Mouse (Mus musculus): Measurements from ENCODE around the gene Axl. TPM values are rescaled to one million over a fixed set of nuclear protein-coding genes. Genes with fewer than 3 reads are reported as not detected.

Gene Axl
- 107 and 138 TPM in 2 replicates for polyA plus RNA-seq (2012; ENCODE audit: low replicate concordance)

DNA sequence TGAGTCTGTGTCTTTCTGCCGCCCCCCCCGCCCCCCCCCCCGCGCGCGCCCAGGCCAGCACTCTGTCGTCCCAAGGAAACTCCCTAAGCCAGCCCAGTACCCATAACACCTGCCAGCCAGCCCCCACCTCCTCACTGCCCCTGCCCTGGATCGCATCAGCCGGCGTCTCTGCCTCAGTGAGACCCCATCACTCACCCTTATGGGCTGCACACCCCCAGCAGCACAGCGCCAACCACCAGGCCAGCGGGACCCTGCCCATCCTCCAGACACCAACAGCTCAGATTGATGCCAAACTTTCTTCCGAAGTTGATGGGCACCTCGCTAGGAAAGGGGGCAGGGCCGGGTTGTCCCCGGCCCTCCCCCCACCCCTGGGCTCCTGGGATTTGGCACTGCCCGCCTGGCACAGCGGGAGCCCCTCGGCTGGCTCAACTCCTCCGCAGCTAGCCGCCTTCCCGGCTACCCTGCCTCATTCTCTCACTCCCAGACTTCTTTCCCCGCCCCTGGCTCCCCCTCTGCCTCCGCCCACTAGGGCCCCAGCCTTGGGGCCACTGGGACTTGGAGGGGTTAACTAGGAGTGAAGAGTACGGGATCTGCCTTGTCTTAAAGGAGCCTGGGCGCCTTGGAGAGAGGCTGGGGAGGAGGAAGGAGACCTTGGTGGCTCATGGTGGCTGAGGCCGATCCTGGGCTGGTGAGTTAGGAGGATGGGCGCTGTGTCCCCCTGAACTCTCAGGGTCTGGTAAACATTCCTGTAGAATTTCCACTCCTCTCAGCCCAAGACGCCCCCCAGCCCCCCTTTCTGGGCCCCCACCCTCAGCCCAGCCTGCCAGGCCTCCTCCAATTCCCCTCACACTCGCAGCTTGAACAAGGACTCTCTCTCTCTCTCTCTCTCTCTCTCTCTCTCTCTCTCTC is at the start of gene Axl:
TSS of gene Axl (minus strand) at position 486 of the 909 bp plus-strand sequence.

DNA sequence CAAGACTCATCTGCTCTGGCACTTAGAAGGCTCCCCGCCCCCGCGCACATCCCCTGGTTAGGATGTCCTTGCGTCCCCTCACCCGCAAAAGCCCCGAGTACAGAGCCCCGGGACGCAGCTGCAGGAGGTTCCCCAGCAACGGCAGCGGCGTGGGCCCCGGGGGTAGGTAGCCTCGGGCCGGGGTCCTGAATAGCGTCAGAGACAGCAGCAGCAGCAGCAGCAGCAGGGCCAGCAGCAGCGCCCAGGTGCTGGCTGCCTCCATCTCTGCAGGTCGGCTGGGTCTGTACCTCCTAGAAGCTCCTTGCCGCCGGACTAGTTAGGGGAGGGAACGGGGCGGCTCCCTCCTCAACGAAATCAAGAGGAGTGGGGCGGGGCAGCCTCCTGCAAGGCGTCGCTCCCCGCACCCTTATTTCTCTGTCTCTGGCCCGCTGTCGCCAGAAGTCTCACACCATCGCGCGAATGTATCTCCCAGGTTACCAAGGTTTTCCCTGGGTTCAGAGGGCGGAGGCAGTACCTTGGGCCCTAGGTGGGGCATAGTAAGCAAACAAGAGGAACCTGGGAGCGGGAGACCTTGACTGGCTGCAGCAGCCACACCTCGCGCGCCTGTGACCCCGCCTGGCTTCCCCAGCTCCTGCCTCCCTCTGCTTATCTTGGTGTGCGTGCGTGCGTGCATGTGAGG is 27.9 kb upstream of the Axl start, which contains the start of gene Cyp2s1:
TSS of gene Cyp2s1 (minus strand) at position 673 of the 679 bp plus-strand sequence.

DNA sequence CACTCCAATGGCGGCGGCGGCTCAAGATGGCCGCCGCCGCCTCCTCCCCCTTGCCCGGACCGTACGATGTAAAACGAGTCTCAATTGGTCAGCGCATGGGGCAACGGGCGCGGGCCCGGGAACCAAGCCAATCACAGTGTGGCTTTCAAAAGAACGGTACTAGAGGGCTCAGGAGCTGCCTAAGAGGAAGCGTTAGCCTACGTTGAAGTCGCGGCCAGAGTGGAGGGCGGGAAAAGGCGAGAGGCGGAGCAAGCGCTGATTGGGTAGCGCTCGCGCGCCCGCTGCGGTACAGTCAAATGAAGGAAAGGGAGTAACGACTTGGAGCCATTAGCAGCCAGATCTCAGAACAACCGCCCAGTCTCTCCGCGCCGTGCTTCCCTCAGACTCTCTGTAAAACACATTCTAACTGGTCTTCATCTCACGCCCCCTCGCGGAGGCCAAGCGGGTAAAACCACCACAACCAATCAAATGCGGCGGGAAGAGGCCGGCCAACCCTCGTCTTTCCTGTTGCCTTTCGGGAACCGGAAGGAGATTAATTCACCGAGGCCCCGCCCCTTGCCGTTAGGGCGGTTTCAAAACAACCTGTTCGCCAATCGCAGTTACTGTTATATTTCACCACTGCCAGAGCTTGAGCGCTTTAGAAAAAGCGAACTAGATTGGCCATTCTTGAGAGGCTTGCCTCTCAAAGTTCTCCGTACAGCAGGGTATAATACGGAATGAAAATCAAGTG is 33.6 kb downstream of the Axl start, which contains the start of gene Hnrnpul1:
TSS of gene Hnrnpul1 (minus strand) at position 20 of the 730 bp plus-strand sequence.

DNA sequence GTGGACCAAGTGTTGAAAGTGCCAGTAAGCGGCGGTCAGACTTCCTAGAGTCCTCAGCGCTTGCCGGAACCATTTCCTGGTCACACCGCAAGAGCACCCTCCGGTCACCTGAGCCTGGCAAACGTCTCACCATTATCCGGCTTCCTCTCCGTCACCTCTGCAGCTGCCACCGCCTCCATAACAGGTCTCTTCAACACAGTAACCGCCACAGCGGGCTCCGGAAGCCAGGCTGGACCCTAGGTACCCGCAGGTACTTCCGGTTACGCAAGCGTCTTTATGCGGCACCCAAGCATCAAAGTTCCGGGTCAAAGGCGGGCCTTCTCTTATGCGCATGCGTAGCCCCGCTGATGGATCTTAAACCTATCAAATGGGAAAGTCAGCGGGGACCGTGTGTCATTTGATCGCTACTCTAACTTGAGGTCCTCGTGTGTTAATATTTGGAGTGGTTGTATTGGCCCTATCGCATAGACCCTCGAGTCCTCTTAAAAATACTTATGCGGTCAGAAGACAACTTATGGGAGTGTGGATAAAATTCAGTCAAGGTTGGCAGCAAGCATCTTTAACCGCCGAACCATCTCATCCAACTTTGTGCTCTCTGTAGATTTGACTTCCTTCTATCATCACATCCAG is 69.6 kb downstream of the Axl start, which contains the start of gene Ccdc97:
TSS of gene Ccdc97 (minus strand) at position 301 of the 630 bp plus-strand sequence.

Other genes with a start within 250 kb of the Axl start
- gene Ceacam2, start 248.8 kb downstream of the Axl start, polyA plus RNA-seq (2012; ENCODE audit: low replicate concordance), result 0.09 TPM in 1 of 2 replicates, not detected in the other
- gene Erich4, start 172.8 kb downstream of the Axl start, polyA plus RNA-seq (2012; ENCODE audit: low replicate concordance), result not detected in 2 replicates
- 19.1 and 28.8 TPM in 2 replicates for gene Dmac2, start 169.3 kb downstream of the Axl start, polyA plus RNA-seq (2012; ENCODE audit: low replicate concordance)
- gene B3gnt8, start 162.1 kb downstream of the Axl start, polyA plus RNA-seq (2012; ENCODE audit: low replicate concordance), result 10.3 and 11.6 TPM in 2 replicates
- gene Bckdha, start 129.7 kb downstream of the Axl start, polyA plus RNA-seq (2012; ENCODE audit: low replicate concordance), result 18.0 and 23.7 TPM in 2 replicates
- 261 and 447 TPM in 2 replicates for gene Exosc5, start 129.5 kb downstream of the Axl start, polyA plus RNA-seq (2012; ENCODE audit: low replicate concordance)
- gene Tmem91, start 113.5 kb downstream of the Axl start, polyA plus RNA-seq (2012; ENCODE audit: low replicate concordance), result 0.64 and 1.3 TPM in 2 replicates
- 53.1 and 60.9 TPM in 2 replicates for gene B9d2, start 107.9 kb downstream of the Axl start, polyA plus RNA-seq (2012; ENCODE audit: low replicate concordance)
- gene Tgfb1, start 101.7 kb downstream of the Axl start, polyA plus RNA-seq (2012; ENCODE audit: low replicate concordance), result 953 and 1,098 TPM in 2 replicates
- gene Ccdc97, start 69.6 kb downstream of the Axl start, polyA plus RNA-seq (2012; ENCODE audit: low replicate concordance), result 123 and 137 TPM in 2 replicates
- gene Hnrnpul1, start 33.9 kb downstream of the Axl start, polyA plus RNA-seq (2012; ENCODE audit: low replicate concordance), result 313 and 325 TPM in 2 replicates
- gene Cyp2s1, start 28.2 kb upstream of the Axl start, polyA plus RNA-seq (2012; ENCODE audit: low replicate concordance), result 0.10 and 0.66 TPM in 2 replicates
- 0.09 TPM in 1 of 2 replicates, not detected in the other for gene Cyp2b10, start 108.9 kb upstream of the Axl start, polyA plus RNA-seq (2012; ENCODE audit: low replicate concordance)

Measured in leukemia stem cell, adult 10-12 weeks (primary cell).